Mouse (Mus musculus): ENCODE measurements around the gene Cdyl.

DNA sequence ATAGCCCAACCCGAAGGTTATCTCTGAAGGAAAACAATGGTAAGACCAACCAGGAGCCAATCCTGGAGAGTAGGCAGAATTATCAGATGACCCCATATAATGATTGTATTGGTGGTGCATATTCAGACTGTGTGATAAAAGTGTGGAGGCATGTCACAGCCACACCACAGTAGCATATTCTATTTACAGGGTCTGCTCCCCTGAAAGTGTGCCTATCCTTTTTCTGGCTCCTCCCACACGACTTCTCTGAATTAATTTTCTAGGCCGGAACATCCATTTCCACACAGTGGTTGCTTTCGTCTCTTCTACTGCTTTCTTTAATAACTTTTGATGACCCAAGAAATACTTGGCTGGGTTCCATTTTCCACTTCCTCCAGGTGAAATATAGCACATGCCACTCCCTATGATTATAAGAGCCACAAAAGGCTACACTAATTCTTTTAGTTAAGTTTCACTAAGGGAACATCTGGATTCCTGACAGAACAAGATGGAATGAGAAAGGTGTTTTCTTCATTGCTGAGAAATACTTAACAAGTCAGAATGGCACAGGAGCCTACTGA, 10.4 kb downstream of the Cdyl start:
- TF ChIP-seq POLR2A (IDR thresholded peaks at IDR 0.05; ENCODE audit: low read depth, low read length), result no peak
- TF ChIP-seq CTCF (conservative IDR thresholded peaks at IDR 0.05; ENCODE audit: insufficient read depth, insufficient read length, low read depth, low read length), result no peak

Measured in kidney, adult 2 months (tissue).